Mouse (Mus musculus) kidney, adult 9 months (tissue): ENCODE measurements around the gene Catspere2.
A peak's percentile ranks its signal among the peaks of the same experiment; 100 is the strongest.
"Not testable (repeated sequence)": the region's sequence is repeated elsewhere in the genome, so short reads cannot be mapped to it uniquely, and the experiment has no call there.

Source experiments
- DNase-seq: peaks from one replicate; pipeline ENCODE4 v3.0.0; 2022

Gene Catspere2

GRCm38 (mm10) chr1:177983024-177983450 is at the start of gene Catspere2:
Gene Catspere2, plus strand, starts transcription at chr1:177983423.
- DNase-seq: peak; percentile 100

GRCm38 (mm10) chr1:177940422-177940977 is 42.7 kb upstream of the Catspere2 start:
- DNase-seq: peak; percentile 36

- no peak for DNase-seq
Observed at GRCm38 (mm10) chr1:177981276-177981675, 1.9 kb upstream of the Catspere2 start.

DNA sequence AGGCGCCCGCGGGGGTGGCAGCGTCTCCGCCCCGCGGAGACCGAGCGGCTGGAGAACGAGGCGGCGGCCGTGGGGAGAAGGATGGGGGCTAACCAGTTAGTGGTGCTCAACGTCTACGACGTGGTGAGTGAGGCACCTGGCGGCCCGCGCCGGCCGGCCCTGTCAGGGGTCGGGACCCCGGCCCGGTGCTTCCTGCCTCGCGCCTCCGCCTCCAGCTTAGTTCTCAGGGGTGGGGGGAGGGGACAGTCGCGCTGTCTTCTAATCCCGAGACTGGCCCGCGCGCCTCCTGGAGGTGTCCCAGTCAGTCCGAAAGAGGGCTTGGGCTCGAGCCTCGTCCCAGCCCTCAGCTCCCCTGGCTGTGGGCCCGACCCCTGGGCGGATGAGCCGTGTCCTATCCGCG is 359 bp downstream of the Catspere2 start:
- not testable (repeated sequence) for DNase-seq

DNA sequence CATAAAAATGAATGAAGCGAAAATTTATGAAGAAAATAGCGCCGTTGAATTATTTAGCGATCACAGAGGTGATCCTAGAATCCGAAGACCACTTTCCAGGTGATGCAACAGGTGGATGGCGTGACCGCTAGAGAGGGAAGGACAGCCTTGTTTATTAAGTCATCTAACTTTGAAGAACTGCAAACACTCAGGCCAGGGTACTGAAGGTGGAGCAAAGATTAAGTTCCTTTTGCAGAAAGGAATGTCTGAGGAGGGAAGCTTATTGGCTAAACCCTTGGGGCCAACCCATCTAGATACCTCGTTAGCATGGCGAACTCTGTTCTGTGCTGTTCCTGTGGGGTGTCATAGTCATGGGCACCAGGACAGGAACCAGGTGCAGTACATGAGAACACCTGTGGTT is 983 bp downstream of the Catspere2 start:
- peak; percentile 59 for DNase-seq

GRCm38 (mm10) chr1:177987476-177987875 is 4.3 kb downstream of the Catspere2 start:
- DNase-seq: not testable (repeated sequence)

DNA sequence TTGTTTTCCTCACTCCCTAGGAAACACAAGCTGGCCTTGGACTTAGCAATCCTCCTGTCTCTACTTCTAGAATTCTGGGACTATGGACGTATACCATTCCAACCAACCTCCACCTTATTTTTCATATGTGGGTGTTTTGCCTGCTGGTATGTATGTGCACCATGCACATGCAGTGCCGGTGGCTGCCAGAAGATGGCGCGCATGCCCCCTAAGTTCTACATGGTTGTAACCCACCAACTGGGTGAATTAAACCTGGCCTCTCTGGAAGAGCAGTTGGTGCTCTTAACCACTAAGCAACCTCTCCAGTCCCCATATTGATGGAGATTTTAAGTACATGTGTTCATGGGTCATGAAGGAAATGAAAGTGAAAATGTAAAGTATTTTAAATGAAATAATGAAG is 89.6 kb downstream of the Catspere2 start:
- DNase-seq: not testable (repeated sequence)

GRCm38 (mm10) chr1:178097865-178098264 is 114.6 kb downstream of the Catspere2 start:
- DNase-seq: not testable (repeated sequence)

GRCm38 (mm10) chr1:178108514-178108913 is 125.3 kb downstream of the Catspere2 start:
- not testable (repeated sequence) for DNase-seq

DNA sequence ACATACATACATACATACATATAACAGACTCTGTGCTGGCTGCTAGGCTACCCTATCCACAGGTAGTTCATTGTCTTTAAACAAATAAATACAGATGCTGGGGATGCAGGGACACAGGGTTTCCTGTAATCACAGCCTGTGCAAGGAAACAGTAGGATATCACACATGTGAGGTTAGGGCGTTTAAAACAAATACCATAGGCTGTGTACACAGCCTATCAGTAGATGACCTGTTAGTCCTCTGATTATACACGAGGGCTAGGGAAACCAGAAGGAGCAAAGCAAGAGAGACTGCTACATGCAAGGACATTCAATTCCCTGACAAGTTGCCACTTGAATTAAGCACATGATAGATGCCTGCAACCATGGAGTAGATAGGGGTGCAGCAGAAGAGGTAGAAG is 139.0 kb downstream of the Catspere2 start:
- not testable (repeated sequence) for DNase-seq

- no peak for DNase-seq
Observed at GRCm38 (mm10) chr1:178134288-178134687, 151.1 kb downstream of the Catspere2 start.

DNA sequence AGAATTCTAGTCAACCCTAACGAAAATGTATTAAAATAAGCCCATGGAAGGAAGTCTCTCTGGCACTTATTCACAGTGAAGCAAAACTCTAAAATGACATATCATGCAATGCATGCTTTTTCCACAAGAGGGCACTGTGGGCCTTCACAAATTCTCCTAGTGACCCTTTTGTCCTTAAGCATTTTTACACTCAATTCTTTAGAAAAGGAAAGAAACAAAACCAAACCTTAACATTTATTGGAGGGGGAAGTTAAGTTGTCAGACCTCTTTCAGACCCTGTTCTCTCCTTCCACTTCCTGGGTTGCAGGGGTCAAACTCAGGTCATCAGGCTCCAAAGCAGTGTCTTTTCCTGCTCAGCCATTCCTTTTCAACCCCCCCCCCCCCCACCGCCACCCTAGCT is 163.3 kb downstream of the Catspere2 start:
- peak; percentile 75 for DNase-seq

DNA sequence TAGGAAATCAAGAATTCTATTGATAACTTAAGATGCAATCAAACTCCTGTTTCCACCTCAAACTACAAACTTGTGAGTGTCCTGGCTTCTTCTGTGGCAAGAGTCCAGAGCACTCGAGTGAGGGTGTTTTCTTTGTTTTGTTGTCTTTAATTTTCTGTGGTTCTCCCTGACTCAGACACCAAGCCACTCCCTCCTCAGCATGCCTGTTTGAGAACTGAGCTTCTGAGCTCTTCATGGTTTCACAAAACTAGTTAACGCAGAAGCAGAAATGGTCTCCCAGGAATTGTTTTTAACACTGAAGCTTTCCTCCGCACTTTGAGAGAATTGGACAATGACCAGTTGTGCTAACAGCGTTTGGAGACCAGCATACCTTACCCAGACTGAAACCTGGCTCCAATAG is 163.7 kb downstream of the Catspere2 start:
- peak; percentile 5 for DNase-seq

DNA sequence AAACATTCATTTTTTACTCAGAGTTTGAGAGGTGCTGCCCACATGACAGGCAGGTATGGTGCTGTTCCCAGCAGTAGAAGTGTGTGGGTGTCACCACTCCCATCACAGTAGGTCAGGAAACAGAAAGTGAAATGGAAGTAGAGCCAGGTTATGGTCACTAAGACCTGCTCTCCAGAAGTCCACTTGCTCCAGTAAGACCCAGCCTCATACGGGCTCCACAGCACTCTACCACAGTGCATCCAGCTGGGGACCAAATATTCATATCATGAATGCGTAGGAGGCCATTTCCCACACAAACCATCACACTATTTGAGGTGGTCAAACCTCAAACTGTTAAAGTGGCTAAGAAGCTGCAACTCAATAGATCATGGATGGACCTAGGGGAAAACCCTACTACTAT is 199.0 kb downstream of the Catspere2 start:
- no peak for DNase-seq

DNA sequence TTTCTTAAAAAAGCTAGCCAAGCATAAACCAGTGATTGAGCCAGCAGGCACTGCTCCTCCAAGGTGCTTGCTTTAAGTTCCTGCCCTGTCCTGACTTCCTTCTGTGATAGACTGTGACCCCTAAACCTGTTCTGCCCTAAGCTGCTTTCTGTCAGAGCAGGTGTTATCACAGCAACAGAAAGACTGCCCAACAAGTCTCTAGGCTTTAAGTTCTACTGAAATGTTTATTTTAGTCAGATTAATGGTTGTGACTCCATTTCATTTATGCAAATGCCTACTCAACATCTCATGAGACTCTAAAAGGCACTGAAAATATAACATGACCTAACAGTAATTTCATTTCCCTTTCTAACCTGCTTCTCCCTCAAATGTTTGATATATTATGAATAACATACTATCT is 202.4 kb downstream of the Catspere2 start:
- DNase-seq: no peak

DNA sequence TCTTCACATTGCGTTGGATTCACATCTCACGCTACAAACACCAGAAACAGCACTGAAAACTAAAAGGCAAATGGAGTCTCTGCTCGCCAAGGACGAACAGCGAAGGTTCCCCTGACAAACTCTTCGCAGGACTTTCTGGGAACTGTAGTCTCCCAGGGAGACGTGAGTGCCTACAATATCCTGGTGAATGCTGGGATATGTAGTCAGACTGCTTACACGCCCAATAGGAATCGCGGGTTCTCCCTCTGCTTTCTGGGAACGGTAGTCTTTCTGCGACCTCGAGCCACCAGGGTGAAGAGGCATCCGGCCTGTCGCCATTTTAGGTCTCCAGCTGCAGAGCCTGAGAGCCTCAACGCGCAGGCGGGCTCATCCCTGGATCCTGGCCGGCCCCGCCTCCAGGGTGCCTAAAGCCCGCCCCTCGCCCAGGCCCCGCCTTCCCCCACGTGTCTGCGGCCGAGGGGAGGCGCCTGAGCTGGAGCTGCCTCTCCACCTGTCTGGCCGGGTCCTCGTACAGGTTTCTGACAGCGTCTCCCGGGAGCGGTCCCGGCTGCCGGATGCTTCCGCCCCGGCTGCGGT is 204.1 kb downstream of the Catspere2 start, which contains the start of gene Desi2:
TSS of gene Desi2 (plus strand) at position 202 of the 576 bp plus-strand sequence.
- peak; percentile 100 for DNase-seq

DNA sequence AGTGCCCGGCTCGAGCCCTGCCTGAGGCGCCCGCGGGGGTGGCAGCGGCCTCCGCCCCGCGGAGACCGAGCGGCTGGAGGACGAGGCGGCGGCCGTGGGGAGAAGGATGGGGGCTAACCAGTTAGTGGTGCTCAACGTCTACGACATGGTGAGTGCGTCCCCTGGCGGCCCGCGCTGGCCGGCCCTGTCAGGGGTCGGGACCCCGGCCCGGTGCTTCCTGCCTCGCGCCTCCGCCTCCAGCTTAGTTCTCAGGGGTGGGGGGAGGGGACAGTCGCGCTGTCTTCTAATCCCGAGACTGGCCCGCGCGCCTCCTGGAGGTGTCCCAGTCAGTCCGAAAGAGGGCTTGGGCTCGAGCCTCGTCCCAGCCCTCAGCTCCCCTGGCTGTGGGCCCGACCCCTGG is 204.6 kb downstream of the Catspere2 start:
- not testable (repeated sequence) for DNase-seq

DNA sequence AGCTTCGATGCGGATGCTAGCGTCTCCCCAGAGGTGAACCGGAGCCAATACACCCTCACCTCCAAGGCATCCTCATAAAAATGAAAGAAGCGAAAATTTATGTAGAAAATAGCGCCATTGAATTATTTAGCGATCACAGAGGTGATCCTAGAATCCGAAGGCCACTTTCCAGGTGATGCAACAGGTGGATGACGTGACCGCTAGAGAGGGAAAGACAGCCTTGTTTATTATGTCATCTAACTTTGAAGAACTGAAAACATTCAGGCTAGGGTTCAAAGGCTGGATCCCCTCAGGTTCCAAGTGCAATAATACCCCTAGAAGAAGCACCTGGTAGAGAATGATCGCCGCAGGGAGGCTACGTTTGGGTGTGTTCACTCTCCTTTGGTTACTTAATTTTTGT is 205.2 kb downstream of the Catspere2 start:
- peak; percentile 35 for DNase-seq

GRCm38 (mm10) chr1:178205701-178206325 is 222.6 kb downstream of the Catspere2 start:
- peak; percentile 26 for DNase-seq

- DNase-seq: not testable (repeated sequence)
Observed at GRCm38 (mm10) chr1:178207856-178208255, 224.6 kb downstream of the Catspere2 start.

GRCm38 (mm10) chr1:178209966-178210365 is 226.7 kb downstream of the Catspere2 start:
- DNase-seq: no peak

GRCm38 (mm10) chr1:178217157-178217556 is 233.9 kb downstream of the Catspere2 start:
- DNase-seq: no peak

- no peak for DNase-seq
Observed at GRCm38 (mm10) chr1:178218305-178218704, 235.1 kb downstream of the Catspere2 start.
